Mouse (Mus musculus) liver, embryonic 13.5 days (tissue): ENCODE measurements at regions not wholly inside any gene's neighbourhood (a gene's known extent, or its start where the extent isn't known, plus 50 kb on each side); places are given as distances from the start of the nearest gene placed in this dataset.

Source experiments
- ATAC-seq: fragments of 200-750 bp; cut with Nextera tagmentation; 2 replicates; pipeline ENCODE4 v1.8.0; 2017; ENCODE audit warnings: low read depth, mild to moderate bottlenecking, moderate number of reproducible peaks, moderate library complexity
- DNase-seq: peaks from one replicate; pipeline ENCODE4 v3.0.0; 2022
- H3K27ac ChIP-seq: fragments of 300-500 bp; sonication (generic); 2 replicates; pipeline ENCODE4 v1.5.1; 2015; ENCODE audit warnings: moderate library complexity, mild to moderate bottlenecking, inconsistent platforms
- H3K27me3 ChIP-seq: fragments of 300-500 bp; sonication (generic); 2 replicates; pipeline ENCODE4 v1.6.1; 2015; ENCODE audit warnings: mild to moderate bottlenecking, inconsistent platforms
- H3K36me3 ChIP-seq: fragments of 300-500 bp; sonication (generic); 2 replicates; pipeline ENCODE4 v1.6.1; 2015; ENCODE audit warnings: mild to moderate bottlenecking, inconsistent platforms
- H3K4me1 ChIP-seq: fragments of 300-500 bp; sonication (generic); replicated peaks from 2 replicates; pipeline ENCODE4 v1.6.1; 2015; ENCODE audit warnings: inconsistent platforms
- H3K4me2 ChIP-seq: fragments of 300-500 bp; sonication (generic); 2 replicates; pipeline ENCODE4 v1.6.1; 2015; ENCODE audit warnings: inconsistent platforms, mild to moderate bottlenecking, moderate library complexity
- H3K4me3 ChIP-seq: fragments of 300-500 bp; sonication (generic); replicated peaks from 2 replicates; pipeline ENCODE4 v1.5.1; 2015; ENCODE audit warnings: mild to moderate bottlenecking, inconsistent platforms
- H3K9ac ChIP-seq: fragments of 300-500 bp; sonication (generic); 2 replicates; pipeline ENCODE4 v1.6.1; 2015; ENCODE audit warnings: mild to moderate bottlenecking, inconsistent platforms
- H3K9me3 ChIP-seq: fragments of 300-500 bp; sonication (generic); replicated peaks from 2 replicates; pipeline ENCODE4 v1.6.1; 2016; ENCODE audit warnings: inconsistent platforms
- WGBS: fragments of 180-500 bp; shearing (Covaris S2); methylation state at CpG from one replicate; pipeline ENCODE4 v1.1.7; 2015; ENCODE audit not compliant: insufficient replicate concordance; 5-methylcytosine and 5-hydroxymethylcytosine counted together

- no peak for DNase-seq
- Histone ChIP-seq H3K4me3 (no peak overlapping the region), H3K4me1 (no peaks in the 10 kb centered on the region), H3K4me2 (no peak overlapping the region), H3K9ac (no peak overlapping the region), H3K9me3 (no peaks in the 10 kb centered on the region), H3K27ac (no peak overlapping the region), H3K36me3 (no peaks in the 10 kb centered on the region), H3K27me3 (no peaks in the 10 kb centered on the region)
- ATAC-seq = no peak
- 80% methylated on average over 2 of the region's 2 CpGs for WGBS
Observed at GRCm38 (mm10) chr15:63527318-63527717, 317.7 kb downstream of the Gsdmc2 start.

- H3K9ac ChIP-seq = no peak overlapping the region
- no peaks in the 10 kb centered on the region for H3K27me3 ChIP-seq
- H3K36me3 ChIP-seq = no peaks in the 10 kb centered on the region
- WGBS = 79% methylated on average over 2 of the region's 2 CpGs
- H3K4me3 ChIP-seq = no peak overlapping the region
- H3K4me1 ChIP-seq = no peaks in the 10 kb centered on the region
- H3K27ac ChIP-seq = no peak overlapping the region
- ATAC-seq (no peak), DNase-seq (no peak)
- no peaks in the 10 kb centered on the region for H3K9me3 ChIP-seq
- no peak overlapping the region for H3K4me2 ChIP-seq
Observed at GRCm38 (mm10) chr15:63526820-63527219, 318.2 kb downstream of the Gsdmc2 start.

- Histone ChIP-seq H3K4me2 (no peak overlapping the region), H3K27ac (no peak overlapping the region), H3K4me1 (no peaks in the 10 kb centered on the region), H3K9me3 (no peaks in the 10 kb centered on the region), H3K27me3 (no peaks in the 10 kb centered on the region), H3K9ac (no peak overlapping the region), H3K4me3 (no peak overlapping the region), H3K36me3 (no peaks in the 10 kb centered on the region)
- 53% methylated on average over 3 of the region's 3 CpGs for WGBS
- DNase-seq (no peak), ATAC-seq (no peak)
Observed at GRCm38 (mm10) chr15:63517301-63517700, 327.7 kb downstream of the Gsdmc2 start.

- peaks cover 3% of the 10 kb centered on the region; the same call in 1 of the 2 replicates for H3K4me1 ChIP-seq
- H3K27ac ChIP-seq = no peak overlapping the region
- no peaks in the 10 kb centered on the region for H3K27me3 ChIP-seq
- DNase-seq (no peak), ATAC-seq (peak; percentile 43; the same call in 1 of the 2 replicates)
- no peak overlapping the region for H3K9ac ChIP-seq
- H3K36me3 ChIP-seq = no peaks in the 10 kb centered on the region
- H3K4me3 ChIP-seq = no peak overlapping the region
- 8% methylated on average over 1 of the region's 1 CpGs for WGBS
- no peak overlapping the region for H3K4me2 ChIP-seq
- H3K9me3 ChIP-seq = no peaks in the 10 kb centered on the region
Observed at GRCm38 (mm10) chr15:63500453-63500852, 344.5 kb downstream of the Gsdmc2 start.

- Histone ChIP-seq H3K4me1 (peaks cover 3% of the 10 kb centered on the region; the same call in 1 of the 2 replicates), H3K4me3 (no peak overlapping the region), H3K9me3 (no peaks in the 10 kb centered on the region), H3K4me2 (no peak overlapping the region), H3K9ac (no peak overlapping the region), H3K27ac (no peak overlapping the region), H3K36me3 (no peaks in the 10 kb centered on the region), H3K27me3 (no peaks in the 10 kb centered on the region)
- DNase-seq (no peak), ATAC-seq (no peak)
- 30% methylated on average over 3 of the region's 3 CpGs for WGBS
Observed at GRCm38 (mm10) chr15:63498483-63498882, 346.5 kb downstream of the Gsdmc2 start.

GRCm38 (mm10) chr15:63497207-63497606 lies 347.8 kb downstream of the Gsdmc2 start:
- no peak overlapping the region for H3K9ac ChIP-seq
- no peaks in the 10 kb centered on the region for H3K9me3 ChIP-seq
- no peak overlapping the region for H3K4me3 ChIP-seq
- peaks cover 3% of the 10 kb centered on the region; the same call in 1 of the 2 replicates for H3K4me1 ChIP-seq
- WGBS = 59% methylated on average over 3 of the region's 3 CpGs
- H3K36me3 ChIP-seq = no peaks in the 10 kb centered on the region
- DNase-seq (no peak), ATAC-seq (no peak)
- H3K4me2 ChIP-seq = no peak overlapping the region
- H3K27me3 ChIP-seq = no peaks in the 10 kb centered on the region
- no peak overlapping the region for H3K27ac ChIP-seq

GRCm38 (mm10) chr15:63484910-63485309 lies 360.1 kb downstream of the Gsdmc2 start:
- Histone ChIP-seq H3K27ac (no peak overlapping the region), H3K4me1 (no peaks in the 10 kb centered on the region), H3K4me3 (no peak overlapping the region), H3K27me3 (no peaks in the 10 kb centered on the region), H3K36me3 (no peaks in the 10 kb centered on the region), H3K9me3 (no peaks in the 10 kb centered on the region), H3K9ac (no peak overlapping the region), H3K4me2 (no peak overlapping the region)
- 70% methylated on average over 5 of the region's 5 CpGs for WGBS
- no peak for DNase-seq
- ATAC-seq = no peak

GRCm38 (mm10) chr15:63484217-63484887 lies 360.6 kb downstream of the Gsdmc2 start:
- DNase-seq (no peak), ATAC-seq (no peak)
- H3K36me3 ChIP-seq = no peaks in the 10 kb centered on the region
- H3K9me3 ChIP-seq = no peaks in the 10 kb centered on the region
- no peak overlapping the region for H3K4me2 ChIP-seq
- WGBS = 57% methylated on average over 4 of the region's 4 CpGs
- no peak overlapping the region for H3K4me3 ChIP-seq
- H3K9ac ChIP-seq = no peak overlapping the region
- H3K27ac ChIP-seq = no peak overlapping the region
- no peaks in the 10 kb centered on the region for H3K4me1 ChIP-seq
- no peaks in the 10 kb centered on the region for H3K27me3 ChIP-seq

GRCm38 (mm10) chr15:63479270-63479805 lies 365.6 kb downstream of the Gsdmc2 start:
- ATAC-seq = no peak
- no peak overlapping the region for H3K9ac ChIP-seq
- H3K9me3 ChIP-seq = no peaks in the 10 kb centered on the region
- no peak for DNase-seq
- WGBS = 39% methylated on average over 1 of the region's 1 CpGs
- no peaks in the 10 kb centered on the region for H3K4me1 ChIP-seq
- H3K4me2 ChIP-seq = no peak overlapping the region
- no peaks in the 10 kb centered on the region for H3K36me3 ChIP-seq
- H3K27me3 ChIP-seq = no peaks in the 10 kb centered on the region
- H3K4me3 ChIP-seq = no peak overlapping the region
- no peak overlapping the region for H3K27ac ChIP-seq

GRCm38 (mm10) chr15:63466916-63467315 lies 378.1 kb downstream of the Gsdmc2 start:
- no peaks in the 10 kb centered on the region for H3K36me3 ChIP-seq
- ATAC-seq (no peak), DNase-seq (no peak)
- H3K4me1 ChIP-seq = no peaks in the 10 kb centered on the region
- H3K27ac ChIP-seq = no peak overlapping the region
- H3K9me3 ChIP-seq = no peaks in the 10 kb centered on the region
- no peak overlapping the region for H3K4me3 ChIP-seq
- WGBS = 59% methylated on average over 1 of the region's 1 CpGs
- no peak overlapping the region for H3K4me2 ChIP-seq
- no peaks in the 10 kb centered on the region for H3K27me3 ChIP-seq
- H3K9ac ChIP-seq = no peak overlapping the region

- H3K27me3 ChIP-seq = no peaks in the 10 kb centered on the region
Observed at GRCm38 (mm10) chr15:63452529-63452928, 392.4 kb downstream of the Gsdmc2 start.

GRCm38 (mm10) chr15:63446288-63446687 lies 398.7 kb downstream of the Gsdmc2 start:
- no peak overlapping the region for H3K27ac ChIP-seq
- H3K4me1 ChIP-seq = no peaks in the 10 kb centered on the region
- H3K4me3 ChIP-seq = no peak overlapping the region
- DNase-seq (no peak), ATAC-seq (no peak)
- no peaks in the 10 kb centered on the region for H3K36me3 ChIP-seq
- no peaks in the 10 kb centered on the region for H3K27me3 ChIP-seq
- 68% methylated on average over 4 of the region's 4 CpGs for WGBS
- H3K9ac ChIP-seq = no peak overlapping the region
- H3K9me3 ChIP-seq = no peaks in the 10 kb centered on the region
- H3K4me2 ChIP-seq = no peak overlapping the region

More at GRCm38 (mm10) chr15:63452529-63452928, 392.4 kb downstream of the Gsdmc2 start:
- DNase-seq (no peak), ATAC-seq (no peak)
- WGBS = 75% methylated on average over 3 of the region's 3 CpGs
- H3K4me1 ChIP-seq = no peaks in the 10 kb centered on the region
- no peaks in the 10 kb centered on the region for H3K36me3 ChIP-seq
- no peak overlapping the region for H3K4me3 ChIP-seq
- no peak overlapping the region for H3K27ac ChIP-seq
- no peaks in the 10 kb centered on the region for H3K9me3 ChIP-seq
- no peak overlapping the region for H3K4me2 ChIP-seq
- no peak overlapping the region for H3K9ac ChIP-seq
